Mouse (Mus musculus) kidney, postnatal 10 days (tissue): Measurements from ENCODE around the gene Psmc1.

Experiments used
- DNase-seq: peaks from one replicate; pipeline ENCODE4 v3.0.0; 2021; ENCODE audit warnings: mixed read lengths

Psmc1 gene

GRCm38 (mm10) chr12:100124913-100125798 is 15.2 kb downstream of the Psmc1 start:
- DNase-seq = peak; percentile 40

GRCm38 (mm10) chr12:100126968-100127865 is 17.3 kb downstream of the Psmc1 start:
- peak; percentile 43 for DNase-seq

- DNase-seq = peak; percentile 48
Measured at GRCm38 (mm10) chr12:100127866-100128480, 18.0 kb downstream of the Psmc1 start.

- DNase-seq = no peak
Measured at GRCm38 (mm10) chr12:100128522-100128921, 18.6 kb downstream of the Psmc1 start.

- DNase-seq = peak; percentile 41
Measured at GRCm38 (mm10) chr12:100128961-100129360, 19.0 kb downstream of the Psmc1 start.

GRCm38 (mm10) chr12:100131167-100131566 is 21.2 kb downstream of the Psmc1 start:
- DNase-seq = no peak

GRCm38 (mm10) chr12:100131655-100132054 is 21.7 kb downstream of the Psmc1 start:
- peak; percentile 86 for DNase-seq

GRCm38 (mm10) chr12:100134395-100134936 is 24.5 kb downstream of the Psmc1 start:
- DNase-seq = no peak

- no peak for DNase-seq
Measured at GRCm38 (mm10) chr12:100135117-100135516, 25.2 kb downstream of the Psmc1 start.

- DNase-seq = no peak
Measured at GRCm38 (mm10) chr12:100142848-100143523, 33.0 kb downstream of the Psmc1 start.

GRCm38 (mm10) chr12:100143737-100144136 is 33.8 kb downstream of the Psmc1 start:
- no peak for DNase-seq

GRCm38 (mm10) chr12:100144269-100144668 is 34.3 kb downstream of the Psmc1 start:
- DNase-seq = peak; percentile 77

- no peak for DNase-seq
Measured at GRCm38 (mm10) chr12:100152466-100152865, 42.5 kb downstream of the Psmc1 start.

- DNase-seq = peak; percentile 92
Measured at GRCm38 (mm10) chr12:100159261-100159975, 49.5 kb downstream of the Psmc1 start, which contains the start of gene Nrde2. Gene Nrde2 (minus strand): TSS chr12:100159653.

GRCm38 (mm10) chr12:100164991-100165500 is 55.1 kb downstream of the Psmc1 start:
- no peak for DNase-seq

GRCm38 (mm10) chr12:100166177-100166576 is 56.2 kb downstream of the Psmc1 start:
- DNase-seq = peak; percentile 77

GRCm38 (mm10) chr12:100166939-100167338 is 57.0 kb downstream of the Psmc1 start:
- DNase-seq = no peak

- DNase-seq = no peak
Measured at GRCm38 (mm10) chr12:100167502-100167901, 57.5 kb downstream of the Psmc1 start.

GRCm38 (mm10) chr12:100167931-100168871 is 58.2 kb downstream of the Psmc1 start:
- DNase-seq = peak; percentile 68

GRCm38 (mm10) chr12:100172481-100172880 is 62.5 kb downstream of the Psmc1 start:
- DNase-seq = no peak
